Mouse (Mus musculus) C2C12 (cell line): ENCODE measurements around the gene Tex48. TPM values are rescaled to one million over a fixed set of nuclear protein-coding genes. Genes with fewer than 3 reads are reported as not detected.

Experiments
- H3K27me3 ChIP-seq: one replicate; pipeline ENCODE4 v1.6.1; 2011; ENCODE audit not compliant: control insufficient read depth, insufficient read depth, insufficient read length
- H3K36me3 ChIP-seq: one replicate; pipeline ENCODE4 v1.6.1; 2011; ENCODE audit not compliant: control insufficient read depth, insufficient read depth
- H3K4me3 ChIP-seq: one replicate; pipeline ENCODE4 v1.5.1; 2011; ENCODE audit warnings: mild to moderate bottlenecking, control low read depth; ENCODE audit not compliant: poor library complexity, insufficient read depth, severe bottlenecking
- H3K79me2 ChIP-seq: one replicate; pipeline ENCODE4 v1.6.1; 2011; ENCODE audit not compliant: control insufficient read depth, insufficient read depth
- H3K79me3 ChIP-seq: one replicate; pipeline ENCODE4 v1.6.1; 2011; ENCODE audit warnings: low read depth, control low read depth
- H3ac ChIP-seq: one replicate; pipeline ENCODE3; 2011; ENCODE audit warnings: low read depth; ENCODE audit not compliant: control insufficient read depth, insufficient read length
- CEBPB ChIP-seq: IDR thresholded peaks from one replicate; pipeline ENCODE4 v1.6.1; 2011; ENCODE audit warnings: low read depth, mild to moderate bottlenecking, control low read depth, moderate library complexity
- CTCF ChIP-seq: IDR thresholded peaks from one replicate; pipeline ENCODE4 v1.5.1; 2011; ENCODE audit not compliant: control insufficient read depth, insufficient read depth, insufficient read length
- FOSL1 ChIP-seq: IDR thresholded peaks from one replicate; pipeline ENCODE4 v1.8.0; 2011; ENCODE audit warnings: mild to moderate bottlenecking, low read length; ENCODE audit not compliant: poor library complexity, insufficient read depth, severe bottlenecking
- MAX ChIP-seq: IDR thresholded peaks from one replicate; pipeline ENCODE4 v1.6.1; 2011; ENCODE audit warnings: mild to moderate bottlenecking, control low read depth
- MYOD1 ChIP-seq: IDR thresholded peaks from one replicate; pipeline ENCODE4 v1.6.1; 2011; ENCODE audit warnings: low read depth; ENCODE audit not compliant: control insufficient read depth, insufficient read length
- MYOG ChIP-seq: IDR thresholded peaks from one replicate; pipeline ENCODE4 v1.6.1; 2011; ENCODE audit not compliant: control insufficient read depth, insufficient read length; ENCODE audit errors: extremely low read depth
- USF1 ChIP-seq: IDR thresholded peaks from one replicate; pipeline ENCODE4 v1.6.1; 2011; ENCODE audit warnings: low read depth, mild to moderate bottlenecking, control low read depth, moderate library complexity
- polyA plus RNA-seq: library from polyadenylated mRNA; unstranded; fragments of >200 nt; fragmentation: generic; extraction: Trizol; gene quantifications from one replicate; pipeline ENCODE4 v1.2.1, GENCODE M21; 2012; ENCODE audit warnings: missing spikeins

Gene Tex48
- polyA plus RNA-seq, 1 experiment, result not detected

- peaks cover 41% of the 10 kb centered on the region for H3K36me3 ChIP-seq
- H3ac ChIP-seq, result no peak overlapping the region
- TF ChIP-seq CEBPB, result peak; percentile 54
- TF ChIP-seq CTCF, result no peak
- no peaks in the 10 kb centered on the region for H3K79me2 ChIP-seq
- no peaks in the 10 kb centered on the region for H3K27me3 ChIP-seq
- H3K4me3 ChIP-seq, result no peak overlapping the region
- H3K79me3 ChIP-seq, result no peaks in the 10 kb centered on the region
Measured at GRCm38 (mm10) chr4:63572621-63573020, 49.6 kb downstream of the Tex48 start.

GRCm38 (mm10) chr4:63570208-63570781, 51.9 kb downstream of the Tex48 start:
- TF ChIP-seq FOSL1 (no peak), USF1 (no peak), MYOG (no peak), CEBPB (no peak), MAX (no peak), MYOD1 (no peak), CTCF (no peak)
- no peaks in the 10 kb centered on the region for H3K79me3 ChIP-seq
- no peaks in the 10 kb centered on the region for H3K27me3 ChIP-seq
- peaks cover 50% of the 10 kb centered on the region for H3K36me3 ChIP-seq
- H3ac ChIP-seq, result no peak overlapping the region
- no peak overlapping the region for H3K4me3 ChIP-seq
- no peaks in the 10 kb centered on the region for H3K79me2 ChIP-seq

GRCm38 (mm10) chr4:63569322-63569721, 52.9 kb downstream of the Tex48 start:
- H3K79me3 ChIP-seq, result no peaks in the 10 kb centered on the region
- no peak overlapping the region for H3K4me3 ChIP-seq
- peaks cover 58% of the 10 kb centered on the region for H3K36me3 ChIP-seq
- no peak for TF ChIP-seq MYOD1
- TF ChIP-seq CEBPB, result no peak
- no peak for TF ChIP-seq FOSL1
- TF ChIP-seq MYOG, result no peak
- TF ChIP-seq CTCF, result no peak
- no peak for TF ChIP-seq MAX
- no peak for TF ChIP-seq USF1
- H3K27me3 ChIP-seq, result no peaks in the 10 kb centered on the region
- H3ac ChIP-seq, result no peak overlapping the region
- H3K79me2 ChIP-seq, result no peaks in the 10 kb centered on the region

- TF ChIP-seq MAX, result no peak
- no peak for TF ChIP-seq CTCF
- no peak for TF ChIP-seq CEBPB
- TF ChIP-seq MYOG, result no peak
- no peak for TF ChIP-seq MYOD1
- TF ChIP-seq FOSL1, result no peak
- TF ChIP-seq USF1, result no peak
- Histone ChIP-seq H3K4me3 (no peak overlapping the region), H3K79me3 (no peaks in the 10 kb centered on the region), H3K36me3 (peaks cover 59% of the 10 kb centered on the region), H3ac (no peak overlapping the region), H3K79me2 (peaks cover 4% of the 10 kb centered on the region), H3K27me3 (no peaks in the 10 kb centered on the region)
Measured at GRCm38 (mm10) chr4:63567712-63568390, 54.4 kb downstream of the Tex48 start.

GRCm38 (mm10) chr4:63562742-63563141, 59.5 kb downstream of the Tex48 start:
- H3K27me3 ChIP-seq, result no peaks in the 10 kb centered on the region
- H3K36me3 ChIP-seq, result peaks cover 35% of the 10 kb centered on the region
- TF ChIP-seq CEBPB, result no peak
- no peak for TF ChIP-seq USF1
- TF ChIP-seq FOSL1, result no peak
- no peak for TF ChIP-seq MAX
- TF ChIP-seq MYOD1, result no peak
- TF ChIP-seq MYOG, result no peak
- no peak for TF ChIP-seq CTCF
- H3K79me2 ChIP-seq, result peaks cover 39% of the 10 kb centered on the region
- H3K79me3 ChIP-seq, result peaks cover 4% of the 10 kb centered on the region
- no peak overlapping the region for H3K4me3 ChIP-seq
- H3ac ChIP-seq, result no peak overlapping the region
